Mouse (Mus musculus) large intestine, adult 2 months (tissue): ENCODE data around the gene Ttll13. TPM values are rescaled to one million over a fixed set of nuclear protein-coding genes. Genes with fewer than 3 reads are reported as not detected.

Experiments used
- DNase-seq: peaks from one replicate; pipeline ENCODE4 v3.0.0-alpha.2; 2012; ENCODE audit warnings: low read depth, low spot score
- WGBS: fragments of 180-500 bp; shearing (Covaris S2); methylation state at CpG from one replicate; pipeline ENCODE4 v1.1.7; 2018; 5-methylcytosine and 5-hydroxymethylcytosine counted together
- polyA plus RNA-seq: library from polyadenylated mRNA; depleted of rRNA; stranded (reverse); fragments of >200 nt; gene quantifications from 2 replicates; pipeline ENCODE4 v1.2.3, GENCODE M21; 2012; rRNA removed

Ttll13 gene
- 0.05 and 0.12 TPM in 2 replicates for polyA plus RNA-seq

DNA sequence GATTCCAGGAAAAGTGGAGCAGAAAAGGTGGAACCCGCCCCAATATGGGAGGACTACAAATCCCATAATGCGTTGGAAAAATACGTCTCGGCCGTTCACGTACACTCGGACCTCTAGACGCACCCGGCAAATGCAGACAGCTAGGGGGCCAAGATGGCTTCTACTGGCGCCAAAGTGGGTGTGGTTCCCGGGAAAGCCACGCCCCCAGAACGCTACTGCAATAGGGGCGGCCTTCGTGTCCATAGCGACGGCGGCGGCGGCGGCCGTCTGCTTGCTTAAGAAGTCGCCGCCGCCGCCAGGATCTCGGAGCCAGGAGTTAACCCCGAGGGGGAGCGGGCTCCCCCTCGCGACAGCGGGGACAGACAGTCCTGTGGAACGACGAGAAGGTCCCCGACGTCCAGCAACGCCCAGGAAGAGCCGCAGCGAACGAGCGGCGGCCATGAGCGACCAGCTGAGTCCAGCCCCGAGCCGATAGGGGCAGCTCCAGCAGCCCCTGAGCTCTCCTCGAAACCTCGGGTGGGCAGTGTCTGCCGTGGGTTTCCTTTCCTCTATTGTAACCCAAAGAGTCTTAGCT is at the start of gene Ttll13:
TSS of gene Ttll13 (plus strand) at position 229 of the 574 bp plus-strand sequence.
- WGBS: under 1% methylated on average over 48 of the region's 48 CpGs

DNA sequence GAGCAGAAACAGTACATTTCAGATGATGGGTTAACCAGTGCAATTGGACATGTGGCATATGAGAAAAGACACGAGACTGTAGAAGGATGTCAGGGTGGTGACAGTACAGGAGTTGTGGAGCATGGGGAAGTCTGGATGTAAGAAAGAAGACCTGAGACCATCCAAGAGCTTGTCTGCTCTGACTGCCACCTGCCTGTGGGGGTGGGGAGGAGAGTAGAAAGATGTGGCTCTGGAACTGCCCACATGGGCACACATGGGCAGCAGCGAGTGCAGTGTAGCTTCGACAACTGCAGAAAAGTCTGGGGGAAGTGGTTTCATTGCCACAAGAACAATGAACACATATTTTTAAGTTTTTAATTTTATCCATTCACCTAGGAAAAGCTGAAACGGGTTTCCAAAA is 48.8 kb upstream of the Ttll13 start:
- no peak for DNase-seq
- WGBS: 27% methylated on average over 4 of the region's 4 CpGs

More for the DNA sequence above, at the start of gene Ttll13:
- peak; percentile 86 for DNase-seq

DNA sequence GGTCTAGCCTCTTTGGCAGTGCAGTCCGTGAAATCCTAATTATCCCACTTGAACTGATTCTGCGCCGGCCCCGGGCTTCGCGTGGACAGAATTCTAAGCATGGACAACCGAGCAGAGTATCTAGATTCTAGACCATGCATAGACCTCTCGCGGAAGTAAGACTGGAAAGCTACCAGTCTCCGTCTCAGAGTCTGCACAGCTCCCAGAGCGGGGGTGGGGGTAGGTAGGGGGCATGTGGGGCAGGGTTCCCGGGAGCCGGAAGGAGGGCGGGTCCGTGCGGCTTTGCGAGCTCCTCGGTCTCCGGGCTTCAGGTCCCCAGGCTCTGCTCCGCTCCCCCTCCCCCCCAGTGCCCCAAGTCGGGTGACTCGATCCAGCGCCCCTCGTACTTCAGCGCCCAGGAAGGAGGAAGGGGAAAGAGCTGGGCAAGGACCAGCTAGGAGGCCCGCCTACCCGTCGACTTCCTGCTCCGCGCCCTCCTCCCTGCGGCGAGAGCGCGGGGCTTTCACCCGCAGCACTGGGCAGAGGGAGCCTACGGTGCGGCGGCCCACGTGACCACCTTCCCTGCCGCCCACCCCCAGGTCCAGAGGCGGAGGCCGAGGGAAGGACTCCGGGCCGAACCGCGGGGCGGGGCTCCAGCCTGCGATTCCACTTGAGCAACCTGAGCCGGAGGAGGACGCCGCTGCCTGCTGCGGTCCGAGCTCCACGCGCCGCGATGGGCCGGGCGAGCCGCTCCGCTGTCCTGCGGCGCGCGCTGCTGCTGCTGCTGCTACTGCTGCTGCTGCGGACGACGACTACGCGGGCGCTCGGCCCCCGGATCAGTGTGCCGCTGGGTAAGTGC is 48.0 kb upstream of the Ttll13 start:
- under 1% methylated on average over 68 of the region's 74 CpGs for WGBS
- no peak for DNase-seq

DNA sequence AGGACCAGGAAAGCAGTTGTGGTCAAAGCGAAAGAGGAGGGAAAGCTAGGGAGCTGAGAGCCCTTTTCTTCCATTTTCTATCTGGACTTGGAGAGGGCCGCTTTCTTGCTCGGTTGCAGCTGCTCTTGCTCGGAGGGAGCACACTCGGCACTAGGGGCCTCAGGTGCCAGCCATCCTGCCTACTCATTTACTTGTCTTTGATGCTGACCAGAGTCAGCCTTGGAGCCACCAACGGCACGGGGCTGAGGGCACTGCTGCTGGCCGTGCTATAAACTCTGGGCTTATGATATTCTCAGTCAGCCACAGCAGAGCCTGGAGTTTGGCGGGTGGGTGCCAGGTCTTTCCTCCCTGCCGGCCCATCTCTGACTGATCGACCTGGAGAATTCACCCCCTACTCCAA is 47.3 kb upstream of the Ttll13 start:
- no peak for DNase-seq
- WGBS: 3% methylated on average over 11 of the region's 11 CpGs

DNA sequence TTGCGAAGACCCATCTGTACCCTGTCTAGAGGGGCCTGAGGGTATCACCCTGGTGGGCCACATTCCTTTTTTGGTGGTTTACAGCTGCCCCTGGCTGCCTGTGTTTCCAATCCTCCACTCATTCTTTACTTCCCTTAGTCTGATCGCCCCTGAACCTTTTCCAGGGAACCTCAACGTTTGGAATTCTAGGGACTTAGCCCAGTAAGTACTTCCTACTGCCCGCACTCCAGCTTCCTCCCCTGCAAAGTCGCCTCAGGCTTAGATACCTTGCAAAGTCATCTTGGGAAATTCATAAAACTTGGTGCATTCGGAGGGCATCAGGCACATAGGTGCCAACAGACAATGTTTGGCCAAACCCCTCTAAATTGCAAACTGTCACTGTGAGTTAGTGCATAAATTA is 46.9 kb upstream of the Ttll13 start:
- 24% methylated on average over 6 of the region's 6 CpGs for WGBS
- DNase-seq: no peak

DNA sequence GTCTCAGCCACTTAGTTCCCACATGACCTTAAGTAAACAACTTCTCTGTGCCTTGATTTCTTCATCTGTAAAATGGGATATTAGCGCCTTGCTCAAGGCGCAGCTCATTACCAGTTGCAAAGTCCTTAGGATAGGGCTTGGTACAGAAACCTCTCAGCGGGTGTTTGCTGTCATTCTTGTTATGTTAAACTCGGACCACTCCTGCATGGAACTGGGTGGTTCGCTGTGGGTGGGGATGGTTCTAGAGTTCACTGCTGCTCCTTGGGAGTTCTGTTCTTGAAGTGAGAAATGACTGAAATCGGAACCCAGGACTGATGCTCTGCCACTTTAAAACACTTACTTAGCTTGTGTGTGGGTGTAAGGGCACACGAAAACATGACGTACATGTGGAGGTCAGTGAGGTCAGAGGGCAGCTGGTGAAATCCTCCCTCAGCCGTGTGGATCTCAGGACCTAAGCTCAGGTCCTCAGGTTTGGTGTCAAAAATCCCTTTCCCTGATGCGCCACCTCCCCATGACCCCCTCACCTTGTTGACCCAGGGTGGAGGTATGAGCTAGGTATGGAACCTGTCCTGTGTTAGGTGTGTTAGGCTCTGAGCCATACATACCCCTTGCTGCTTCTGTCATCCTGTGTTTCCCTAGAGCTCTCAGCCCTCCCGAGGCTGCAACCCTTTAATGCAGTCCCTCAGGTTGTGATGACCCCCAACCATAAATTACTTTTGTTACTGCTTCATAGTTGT is 46.2 kb upstream of the Ttll13 start:
- no peak for DNase-seq
- WGBS: 65% methylated on average over 11 of the region's 11 CpGs

DNA sequence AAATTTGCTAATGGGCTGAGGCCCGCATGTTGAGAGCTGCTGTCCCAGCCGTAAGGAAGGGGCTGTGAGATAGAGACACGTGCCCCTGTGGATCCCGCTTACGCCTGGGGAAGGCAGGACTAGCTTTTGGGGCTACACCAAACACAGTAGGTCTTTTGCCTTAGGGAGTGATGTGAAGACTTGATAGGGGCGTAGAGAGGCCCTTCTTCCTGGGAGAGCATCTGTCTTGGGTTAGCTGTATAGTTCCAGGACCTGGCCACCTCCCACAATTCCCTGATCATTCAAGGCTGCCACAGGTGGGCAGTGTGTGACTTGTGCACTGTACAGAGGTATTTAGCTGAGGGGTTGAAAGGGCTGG is 45.6 kb upstream of the Ttll13 start:
- 88% methylated on average over 6 of the region's 6 CpGs for WGBS
- DNase-seq: no peak

DNA sequence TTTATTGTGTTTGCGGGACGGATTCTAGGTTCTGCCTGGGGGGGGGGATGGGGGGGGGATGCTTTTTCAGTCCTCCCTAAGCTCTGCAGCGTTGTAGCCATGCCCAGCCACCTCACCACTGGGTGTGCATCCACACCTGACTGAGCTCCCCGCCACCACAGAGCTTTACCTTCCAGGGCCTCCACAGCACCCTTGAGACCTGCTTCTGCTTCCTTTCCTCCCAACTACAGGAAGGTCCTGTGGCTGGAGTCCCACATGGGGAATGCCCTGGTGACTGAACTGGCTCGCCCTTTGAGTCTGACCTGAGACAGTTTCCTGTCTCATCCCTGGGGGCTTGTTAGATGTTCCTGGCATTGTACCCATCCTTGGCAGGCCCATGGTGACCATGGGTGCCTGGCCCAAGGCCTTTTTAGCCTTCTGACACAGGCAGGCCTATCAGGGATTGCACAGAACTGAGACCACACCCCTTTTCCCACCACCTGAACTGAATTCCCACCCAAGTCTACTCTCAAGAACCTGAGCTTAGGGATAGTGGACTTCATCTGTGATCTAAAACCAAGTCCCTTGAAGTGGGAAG is 45.1 kb upstream of the Ttll13 start:
- 64% methylated on average over 5 of the region's 5 CpGs for WGBS
- no peak for DNase-seq

DNA sequence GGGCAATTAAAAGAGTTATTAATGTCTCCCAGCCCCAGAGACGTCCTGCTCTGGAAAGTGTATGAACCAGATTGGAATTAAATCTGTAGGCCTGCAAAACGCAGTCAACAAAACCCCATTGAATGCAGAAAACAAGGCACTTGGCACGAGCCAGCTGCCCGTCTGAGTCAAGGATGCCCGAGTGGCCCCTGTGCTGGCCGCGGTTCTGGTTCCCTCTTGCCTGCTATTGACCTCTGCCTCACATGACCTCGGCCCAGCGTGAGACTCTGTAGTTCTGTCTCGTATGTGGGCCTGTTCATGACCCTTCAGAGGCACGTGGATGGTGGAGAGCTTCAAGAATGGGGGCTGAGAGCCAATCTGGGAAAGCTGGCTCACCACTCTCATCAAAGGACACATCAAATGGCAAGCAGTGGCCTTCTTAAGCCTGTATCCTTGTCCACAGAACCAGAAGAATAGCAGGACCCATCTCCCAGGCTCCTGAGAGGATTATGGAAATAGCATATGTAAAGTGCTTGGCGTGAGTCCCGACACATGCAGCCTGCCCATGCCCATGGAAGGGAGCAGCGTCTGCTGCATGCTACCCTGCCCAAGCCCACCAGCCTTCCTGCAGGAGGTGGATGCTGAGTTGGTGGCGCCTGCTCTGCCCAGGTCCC is 44.2 kb upstream of the Ttll13 start:
- no peak for DNase-seq

DNA sequence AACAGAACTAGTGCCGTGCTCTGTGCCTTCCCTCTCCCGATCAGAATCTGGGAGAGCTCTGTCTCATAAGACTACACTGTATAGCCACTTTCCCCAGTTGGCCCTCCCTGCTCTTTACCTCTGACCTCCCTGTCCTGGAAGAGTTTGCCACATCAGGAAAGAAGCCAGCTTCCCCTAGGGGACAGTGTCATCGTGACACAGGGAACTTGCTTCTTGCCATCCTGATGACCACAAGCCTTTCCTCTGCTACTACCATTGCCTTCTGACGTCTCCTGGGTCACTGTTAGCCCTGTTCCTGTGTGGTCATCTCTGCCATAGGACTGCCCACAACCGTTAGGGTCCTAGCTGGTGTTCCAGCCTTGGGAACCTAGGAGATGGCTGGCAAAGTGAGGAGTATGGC is 43.2 kb upstream of the Ttll13 start:
- WGBS: 80% methylated on average over 5 of the region's 5 CpGs
- DNase-seq: no peak

More for the DNA sequence above, 44.2 kb upstream of the Ttll13 start:
- 85% methylated on average over 15 of the region's 15 CpGs for WGBS

DNA sequence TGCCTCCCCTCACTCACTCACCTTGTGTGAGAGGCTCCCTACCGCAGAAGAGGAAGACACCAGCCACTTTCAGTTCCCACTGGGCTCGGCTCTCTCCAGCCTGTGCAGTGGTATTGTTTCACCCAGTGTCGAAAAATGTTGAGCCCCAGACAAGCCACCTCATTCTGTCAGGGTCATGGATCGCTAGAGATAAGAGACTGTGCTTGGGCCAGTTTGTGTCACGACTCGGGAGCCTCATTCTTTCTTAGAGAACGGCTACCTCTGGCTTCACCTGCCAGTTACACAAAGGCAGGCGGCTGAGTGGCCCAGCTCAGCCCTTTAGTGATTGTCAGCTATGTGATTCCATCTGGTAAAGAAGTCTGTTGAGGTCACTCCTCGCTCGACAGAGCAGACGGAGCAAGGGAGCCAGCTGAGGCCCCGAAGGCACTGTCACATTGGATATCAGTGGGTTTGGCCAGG is 42.5 kb upstream of the Ttll13 start:
- 68% methylated on average over 12 of the region's 12 CpGs for WGBS

DNA sequence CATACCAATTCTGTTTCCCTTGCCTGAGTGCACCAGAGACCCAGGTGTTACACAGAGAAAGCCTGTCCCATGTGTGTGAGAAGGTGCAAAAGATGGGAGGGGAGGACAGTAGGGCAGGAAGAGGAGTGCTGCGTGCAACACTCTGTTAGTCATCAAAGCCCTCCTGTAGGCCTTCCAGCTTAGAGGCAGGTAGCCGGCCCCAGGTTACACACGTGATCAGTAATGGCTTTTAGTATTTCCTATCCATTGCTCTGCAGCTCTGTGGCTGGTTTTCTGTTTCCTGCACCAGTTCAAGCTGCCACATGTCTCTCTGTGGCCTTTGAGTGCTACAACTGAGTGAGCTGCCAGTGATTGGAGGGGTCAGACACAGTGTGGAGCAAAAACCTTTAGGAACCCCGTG is 41.8 kb upstream of the Ttll13 start:
- 79% methylated on average over 4 of the region's 4 CpGs for WGBS
- DNase-seq: no peak

More for the DNA sequence above, 42.5 kb upstream of the Ttll13 start:
- no peak for DNase-seq

DNA sequence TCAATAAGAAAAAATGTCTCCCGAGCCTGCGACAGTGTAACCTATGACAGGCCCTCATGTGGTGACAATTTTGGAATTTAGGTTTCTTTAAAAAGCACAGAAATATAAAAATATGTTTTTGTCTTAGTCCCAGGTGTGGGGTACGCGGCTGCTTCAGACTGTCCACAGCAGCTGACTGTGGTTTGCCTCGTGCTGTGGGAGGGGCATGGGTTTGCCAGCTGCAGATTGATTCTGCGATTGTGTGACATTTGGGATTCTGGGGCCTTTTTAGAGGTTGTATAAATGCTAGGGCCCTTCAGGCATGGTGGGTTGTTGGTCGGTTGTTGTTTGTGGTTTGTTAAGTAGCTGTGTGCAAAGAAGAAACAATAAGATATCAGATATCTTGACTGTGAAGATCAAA is 41.2 kb upstream of the Ttll13 start:
- WGBS: 78% methylated on average over 7 of the region's 7 CpGs
- no peak for DNase-seq

DNA sequence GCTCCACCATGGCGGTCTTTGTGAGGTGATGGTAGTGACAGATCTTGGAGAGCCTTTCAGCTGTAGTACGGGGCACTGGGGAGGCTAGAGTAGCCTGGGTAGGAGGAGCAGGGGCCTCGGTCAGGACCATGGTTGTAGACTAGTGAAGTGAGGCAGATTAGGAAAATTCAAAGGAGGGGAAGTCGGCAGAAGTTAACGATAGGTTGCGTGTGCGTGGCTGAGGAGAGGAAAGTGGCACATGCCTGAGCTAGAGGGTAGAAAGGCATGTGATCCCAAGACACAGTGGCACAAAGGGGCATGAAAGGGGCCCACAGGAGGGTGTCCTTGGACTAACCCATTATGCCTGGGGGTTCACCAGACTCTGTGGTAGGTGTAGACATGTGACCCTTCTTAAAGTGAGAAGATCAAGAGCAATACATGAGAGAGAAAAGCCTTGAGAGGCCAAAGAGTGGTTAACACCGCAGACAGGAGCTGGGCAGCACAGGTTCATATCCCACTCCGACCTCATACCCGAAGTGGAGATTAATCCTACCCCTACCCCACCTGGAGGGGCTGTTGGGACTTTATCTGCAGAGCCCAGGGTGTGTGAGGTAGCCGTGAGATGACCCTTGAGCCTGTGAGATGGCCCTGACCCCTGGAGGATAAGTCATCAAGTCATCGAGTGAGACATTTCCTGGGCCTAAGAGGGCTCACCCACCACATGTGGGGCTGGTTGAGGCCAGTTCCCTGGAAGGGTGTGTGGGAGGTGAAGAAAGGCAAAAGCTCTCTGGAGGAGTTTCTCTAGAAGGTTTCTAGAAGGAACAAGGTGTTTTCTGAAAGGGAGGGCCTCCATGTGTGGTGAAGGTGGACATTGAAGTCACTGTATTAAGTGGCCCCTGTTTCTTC is 40.2 kb upstream of the Ttll13 start:
- 69% methylated on average over 12 of the region's 12 CpGs for WGBS
- DNase-seq: no peak

DNA sequence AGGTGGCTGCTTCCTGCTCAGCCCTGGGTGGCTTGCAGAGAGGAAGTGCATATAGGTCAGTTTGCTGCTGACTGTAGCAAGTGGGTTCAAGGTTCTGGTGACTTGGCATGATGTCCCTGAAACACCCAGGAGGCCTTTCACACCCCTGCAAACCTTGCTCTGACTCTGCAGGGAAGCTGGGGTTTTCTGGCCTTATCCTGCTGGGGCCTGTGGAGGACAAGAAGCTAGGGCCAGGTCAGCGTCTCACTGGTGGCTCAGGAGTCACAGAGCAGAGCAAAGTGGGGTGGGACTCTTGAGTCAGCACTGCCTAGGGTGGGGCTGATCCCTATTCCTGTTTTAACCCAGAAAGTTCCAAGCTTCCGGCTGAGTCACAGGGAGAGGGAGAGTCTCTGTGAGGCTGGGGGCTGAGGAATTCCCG is 38.9 kb upstream of the Ttll13 start:
- no peak for DNase-seq
- 21% methylated on average over 3 of the region's 3 CpGs for WGBS

DNA sequence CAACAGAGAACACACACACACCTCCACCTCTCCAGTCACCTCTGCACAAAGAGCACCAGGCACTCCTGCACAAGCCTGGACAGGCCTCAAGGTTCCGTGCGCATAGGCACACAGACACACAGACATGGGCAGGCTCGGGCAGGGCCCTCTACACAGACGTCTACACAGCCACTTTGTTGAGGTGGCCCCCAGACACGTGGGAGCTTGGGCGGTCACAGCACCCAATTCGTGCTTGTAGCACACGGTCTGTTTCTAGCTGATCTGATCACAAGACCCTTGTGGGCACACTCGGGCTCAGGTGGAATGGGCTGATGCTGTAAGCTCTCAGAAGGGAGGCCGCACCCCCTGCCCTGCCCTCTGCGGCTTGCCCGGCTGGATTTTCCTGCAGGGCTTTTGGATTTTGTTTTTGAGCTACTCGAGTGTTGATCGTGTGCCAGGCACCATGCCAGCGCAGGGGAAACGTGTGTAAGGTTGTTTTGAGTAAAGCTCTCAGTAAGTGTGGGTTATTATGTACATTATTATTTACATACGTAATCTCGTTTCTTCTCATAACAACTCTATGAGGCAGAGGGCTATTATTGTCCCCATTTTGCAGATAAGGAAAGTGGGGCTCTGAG is 38.0 kb upstream of the Ttll13 start:
- WGBS: 33% methylated on average over 18 of the region's 18 CpGs
- DNase-seq: no peak

DNA sequence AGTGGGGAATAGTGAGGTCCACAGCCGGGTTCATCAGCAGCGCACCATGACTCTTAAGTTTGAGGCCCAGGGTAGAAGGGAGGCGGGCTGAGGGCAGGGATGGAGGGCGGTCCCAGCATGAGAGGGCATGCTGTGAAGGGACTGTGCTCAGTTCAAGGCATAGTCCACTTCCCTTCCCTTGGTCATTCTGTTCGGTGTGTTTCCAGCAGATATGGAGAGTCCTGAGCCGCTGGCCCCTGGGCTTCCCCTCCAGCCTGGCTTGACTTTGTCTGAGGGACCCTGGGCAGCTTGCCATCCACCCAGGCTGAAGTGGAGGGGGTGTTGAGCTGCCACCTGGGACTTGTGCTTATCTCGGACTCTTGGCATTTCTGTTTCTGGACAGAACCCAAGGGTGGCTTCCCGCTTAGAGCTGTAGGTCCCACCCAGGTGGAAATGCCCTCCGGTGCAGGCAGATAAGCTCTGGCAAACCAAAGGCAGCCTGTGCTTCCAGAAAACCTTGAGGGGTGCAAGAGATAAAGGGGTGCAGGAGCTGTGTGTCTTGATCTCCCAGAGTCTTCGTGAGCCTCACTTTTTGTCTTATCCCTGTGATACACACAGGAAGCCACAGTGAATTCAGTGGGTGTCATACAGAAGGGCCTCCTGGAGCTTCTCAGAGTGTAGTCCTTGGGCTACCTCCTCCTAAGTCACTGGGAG is 37.3 kb upstream of the Ttll13 start:
- WGBS: 22% methylated on average over 10 of the region's 10 CpGs
- no peak for DNase-seq

DNA sequence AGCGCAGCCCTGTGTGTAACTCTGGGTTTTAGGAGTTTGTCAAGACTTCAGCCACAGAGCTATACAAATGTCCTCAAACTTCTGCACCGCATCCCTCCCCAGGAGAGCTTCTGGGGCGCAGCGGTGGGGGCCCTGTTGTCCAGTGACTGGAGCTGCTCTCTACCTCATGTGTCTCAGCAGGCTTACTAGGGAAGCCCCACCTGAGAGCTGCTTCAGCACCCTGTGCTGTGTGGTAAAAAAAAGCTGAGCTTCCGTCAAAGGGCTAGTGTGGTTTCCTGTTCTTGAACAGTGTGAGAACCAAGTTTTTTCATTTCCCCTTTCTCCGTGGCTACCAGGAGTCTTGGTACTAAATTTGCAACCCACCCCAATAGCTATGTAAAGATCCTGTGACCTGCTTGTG is 36.5 kb upstream of the Ttll13 start:
- DNase-seq: no peak
- WGBS: 67% methylated on average over 6 of the region's 6 CpGs
